31 mouse cellular contexts compared by ENCODE assay signal in genomic region chr12:4173108-4173790, GRCm38 (mm10). TPM values are rescaled to one million over a fixed set of nuclear protein-coding genes. Genes with fewer than 3 reads are reported as not detected.
A peak's percentile ranks its signal among the peaks of the same experiment; 100 is the strongest.
DNase-seq lines count a peak whose midpoint lies in the region; ATAC-seq and TF ChIP-seq lines count a peak whose summit lies in the region.
"Had no signal": no experiment of that assay in that cellular context is flagged by ENCODE, and none has a peak within 500 bp of the region (broad histone marks: within the 10 kb centered on the region; RNA-seq: fewer than 3 reads in every experiment).

No protein-coding gene starts in this region.

- peak; percentile 44 for DNase-seq in ZHBTc4 (ENCODE audit: low read depth, low spot score)
- peak; percentile 76 for DNase-seq in cerebellum, adult 2 months
- DNase-seq in cerebellum, postnatal 14 days: peak; percentile 57 to 65
- no peak for DNase-seq in stomach, postnatal 0 days (ENCODE audit: low spot score)
- DNase-seq in heart, adult 8-10 months (ENCODE audit: low spot score): no peak
- DNase-seq in layer of hippocampus, adult 8-10 months (ENCODE audit: low spot score in 2 of 2): no peak
- DNase-seq: adrenal gland, postnatal 36 days; embryo, embryonic 11 days; gastrocnemius, adult 2 months; gastrocnemius, postnatal 36 days; heart, adult 2 months; heart, postnatal 10 days; kidney, adult 9 months; kidney, postnatal 10 days; layer of hippocampus, adult 9-11 months; lung, embryonic 14.5 days; lung, postnatal 36 days; right cerebral cortex, postnatal 4 days had no signal

- 19% methylated on average over 15 of the region's 15 CpGs for WGBS in cerebellum, adult 2 months
- WGBS in stomach, postnatal 0 days: 71% methylated on average over 15 of the region's 15 CpGs

- ATAC-seq in stomach, postnatal 0 days (ENCODE audit: low FRiP score, low TSS enrichment): no peak
- ATAC-seq: CD4-positive, CD25-positive, alpha-beta regulatory T cell, adult 4 months; forebrain, embryonic 15.5 days; intestine, postnatal 0 days had no signal

- H3K27ac ChIP-seq in ES-Bruce4 (ENCODE audit: insufficient read depth, low read length): no peak overlapping the region
- 0 out of 2 replicates have a peak overlapping the region, but pooled peaks have one; percentile 2 for H3K27ac ChIP-seq in cerebellum, adult 2 months (ENCODE audit: insufficient read depth, low read length)
- no peak overlapping the region for H3K27ac ChIP-seq in stomach, postnatal 0 days (replicated peaks)
- H3K27ac ChIP-seq: embryonic facial prominence, embryonic 12.5 days; forebrain, embryonic 15.5 days; gastrocnemius, adult 2 months; heart, adult 2 months; heart, embryonic 13.5 days; hindbrain, embryonic 14.5 days; limb, embryonic 12.5 days; liver, embryonic 15.5 days; midbrain, embryonic 12.5 days; neural tube, embryonic 12.5 days had no signal

- H3K4me2 ChIP-seq in stomach, postnatal 0 days (replicated peaks; ENCODE audit: low read depth): no peak overlapping the region
- H3K4me2 ChIP-seq: embryonic facial prominence, embryonic 12.5 days; forebrain, embryonic 15.5 days; heart, embryonic 13.5 days; hindbrain, embryonic 14.5 days; limb, embryonic 12.5 days; liver, embryonic 15.5 days; lung, embryonic 14.5 days; midbrain, embryonic 12.5 days; neural tube, embryonic 12.5 days had no signal

- H3K4me1 ChIP-seq in ES-Bruce4 (ENCODE audit: control insufficient read depth, insufficient read depth, low read length): peaks cover 13% of the 10 kb centered on the region
- peaks cover 28% of the 10 kb centered on the region for H3K4me1 ChIP-seq in cerebellum, adult 2 months (ENCODE audit: control insufficient read depth, insufficient read depth, low read length)
- H3K4me1 ChIP-seq in stomach, postnatal 0 days (replicated peaks; ENCODE audit: control insufficient read depth, insufficient read depth): no peaks in the 10 kb centered on the region
- H3K4me1 ChIP-seq: embryonic facial prominence, embryonic 12.5 days; heart, embryonic 13.5 days; limb, embryonic 12.5 days; liver, embryonic 15.5 days; megakaryocyte, embryonic 14.5 days; neural tube, embryonic 12.5 days had no signal

- TF ChIP-seq CTCF in ES-Bruce4 (IDR thresholded peaks at IDR 0.05; ENCODE audit: low read depth, low read length): no peak
- TF ChIP-seq CTCF in cerebellum, adult 2 months (IDR thresholded peaks at IDR 0.05; ENCODE audit: borderline replicate concordance, insufficient read depth, low read depth, low read length): no peak
- TF ChIP-seq CTCF in stomach, postnatal 0 days (IDR thresholded peaks at IDR 0.05; ENCODE audit: low read depth): no peak

- no peaks in the 10 kb centered on the region for H3K36me3 ChIP-seq in ES-Bruce4 (ENCODE audit: control insufficient read depth, insufficient read depth, low read length, poor library complexity, severe bottlenecking)
- H3K36me3 ChIP-seq in stomach, postnatal 0 days (ENCODE audit: control insufficient read depth, insufficient read depth, low read length): no peaks in the 10 kb centered on the region
- H3K36me3 ChIP-seq: embryonic facial prominence, embryonic 12.5 days; forebrain, embryonic 15.5 days; heart, embryonic 13.5 days; limb, embryonic 12.5 days; liver, embryonic 15.5 days; midbrain, embryonic 12.5 days; neural tube, embryonic 12.5 days had no signal

- peak overlapping the region; percentile 39 for H3K4me3 ChIP-seq in ES-Bruce4 (ENCODE audit: low read depth, low read length)
- H3K4me3 ChIP-seq in cerebellum, adult 2 months (replicated peaks; ENCODE audit: insufficient read depth, low read depth, low read length): no peak overlapping the region
- no peak overlapping the region for H3K4me3 ChIP-seq in stomach, postnatal 0 days (ENCODE audit: low read depth, low read length)
- H3K4me3 ChIP-seq: embryonic facial prominence, embryonic 12.5 days; forebrain, embryonic 15.5 days; gastrocnemius, adult 2 months; heart, adult 2 months; heart, embryonic 13.5 days; limb, embryonic 12.5 days; liver, embryonic 15.5 days; megakaryocyte, embryonic 14.5 days; midbrain, embryonic 12.5 days; myocyte; neural tube, embryonic 12.5 days had no signal

- H3K9me3 ChIP-seq in ES-Bruce4 (replicated peaks; ENCODE audit: control insufficient read depth, insufficient read depth, low read length, poor library complexity, severe bottlenecking): no peaks in the 10 kb centered on the region
- no peaks in the 10 kb centered on the region for H3K9me3 ChIP-seq in stomach, postnatal 0 days (ENCODE audit: control insufficient read depth, low read length)
- H3K9me3 ChIP-seq: embryonic facial prominence, embryonic 12.5 days; forebrain, embryonic 15.5 days; heart, embryonic 13.5 days; limb, embryonic 12.5 days; liver, embryonic 15.5 days; megakaryocyte, embryonic 14.5 days; midbrain, embryonic 12.5 days; neural tube, embryonic 12.5 days had no signal

- TF ChIP-seq EP300 in ES-Bruce4 (IDR thresholded peaks at IDR 0.05; ENCODE audit: insufficient read depth, low read depth, low read length): no peak
- no peak for TF ChIP-seq EP300 in stomach, postnatal 0 days (optimal IDR thresholded peaks at IDR 0.05)

- TF ChIP-seq POLR2A in ES-Bruce4 (IDR thresholded peaks at IDR 0.05; ENCODE audit: insufficient read depth, low read length): no peak
- TF ChIP-seq POLR2A in cerebellum, adult 2 months (IDR thresholded peaks at IDR 0.05; ENCODE audit: borderline replicate concordance, insufficient read depth, low read length): no peak

- peak overlapping the region; percentile 4 for H3K9ac ChIP-seq in ES-Bruce4 (ENCODE audit: low read depth, poor library complexity, severe bottlenecking)
- H3K9ac ChIP-seq in stomach, postnatal 0 days (ENCODE audit: low read length): no peak overlapping the region
- H3K9ac ChIP-seq: embryonic facial prominence, embryonic 12.5 days; forebrain, embryonic 15.5 days; heart, embryonic 13.5 days; hindbrain, embryonic 14.5 days; limb, embryonic 12.5 days; liver, embryonic 15.5 days; lung, embryonic 14.5 days; midbrain, embryonic 12.5 days; neural tube, embryonic 12.5 days had no signal

- H3K27me3 ChIP-seq in ES-Bruce4 (ENCODE audit: control insufficient read depth, insufficient read depth, low read length, poor library complexity, severe bottlenecking): no peaks in the 10 kb centered on the region
- no peaks in the 10 kb centered on the region for H3K27me3 ChIP-seq in cerebellum, adult 2 months (ENCODE audit: control insufficient read depth, insufficient read depth, low read length)
- no peaks in the 10 kb centered on the region for H3K27me3 ChIP-seq in stomach, postnatal 0 days (ENCODE audit: control insufficient read depth, insufficient read depth, low read length)
- H3K27me3 ChIP-seq: embryonic facial prominence, embryonic 12.5 days; forebrain, embryonic 15.5 days; heart, embryonic 13.5 days; limb, embryonic 12.5 days; liver, embryonic 15.5 days; midbrain, embryonic 12.5 days; neural tube, embryonic 12.5 days had no signal

RNA-seq across cellular contexts. Expression of gene Adcy3, which starts 40.3 kb away (rescaled TPM):
- 8.2 and 9.2 TPM in 2 replicates for polyA plus RNA-seq in ES-Bruce4 (2011; ENCODE audit: insufficient read depth, insufficient read length, low read depth, missing spikeins)
- 23.9 and 24.5 TPM in 2 replicates for polyA plus RNA-seq in cerebellum, adult 2 months (2012; rRNA removed)
- polyA plus RNA-seq in stomach, postnatal 0 days (2015; fragmentation: Nextera tagmentation; extraction: Ambion mirVana): 2.9 and 3.6 TPM in 2 replicates
- total RNA-seq in heart, adult 8-10 months (2022): 1 to 10 TPM; 2.6 to 3.0 (median 2.9) TPM
- 10 to 100 TPM; 45.8 to 57.2 (median 51.6) TPM for total RNA-seq in layer of hippocampus, adult 8-10 months (2022)

Comparison
In these comparisons a context has a peak if more than half of its experiments do, and no peak if none do; other contexts are left out.
1. DNase-seq: peak in ZHBTc4 (single experiment), cerebellum, adult 2 months (2 of 2) and cerebellum, postnatal 14 days (2 of 2); none in stomach, postnatal 0 days (single experiment), heart, adult 8-10 months (single experiment) and layer of hippocampus, adult 8-10 months (0 of 2).